Mouse (Mus musculus) layer of hippocampus, adult 8-10 months (tissue): ENCODE results near the gene Speg. TPM values are rescaled to one million over a fixed set of nuclear protein-coding genes. Genes with fewer than 3 reads are reported as not detected.

Experiments used
- DNase-seq, 2 experiments: peaks; one replicate each; pipeline ENCODE4 v3.0.0; 2022; ENCODE audit warnings: low spot score in 2 of 2
- total RNA-seq, 4 experiments: library from RNA; stranded (reverse); gene quantifications; 2 replicates each; pipeline ENCODE4 v1.2.4; 2022

Gene Speg
- total RNA-seq, 4 experiments from 2014 or later, result 168 to 185 (median 182) TPM

- DNase-seq, result no peak
These were observed 66.4 kb downstream of the Speg start for GRCm38 (mm10) chr1:75441471-75441996.

DNA sequence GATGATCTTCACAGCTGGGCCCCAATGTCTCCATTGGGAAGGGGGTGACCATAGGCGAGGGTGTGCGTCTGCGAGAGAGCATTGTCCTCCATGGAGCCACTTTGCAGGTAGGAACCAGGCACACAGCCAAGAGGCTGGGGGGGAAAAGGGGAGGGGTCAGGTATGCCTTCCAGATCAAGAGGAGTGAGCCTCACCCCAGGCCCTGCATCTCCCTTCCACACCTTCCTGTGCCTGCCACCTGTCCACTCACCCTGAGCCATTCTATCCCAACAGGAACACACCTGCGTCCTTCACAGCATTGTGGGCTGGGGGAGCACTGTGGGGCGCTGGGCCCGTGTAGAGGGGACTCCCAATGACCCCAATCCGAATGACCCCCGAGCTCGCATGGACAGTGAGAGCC, 67.1 kb downstream of the Speg start:
- DNase-seq, result no peak

- DNase-seq, result no peak
These were observed 67.7 kb downstream of the Speg start for GRCm38 (mm10) chr1:75442811-75443210.

- DNase-seq, result no peak
These were observed 68.3 kb downstream of the Speg start for GRCm38 (mm10) chr1:75443247-75444024.

DNA sequence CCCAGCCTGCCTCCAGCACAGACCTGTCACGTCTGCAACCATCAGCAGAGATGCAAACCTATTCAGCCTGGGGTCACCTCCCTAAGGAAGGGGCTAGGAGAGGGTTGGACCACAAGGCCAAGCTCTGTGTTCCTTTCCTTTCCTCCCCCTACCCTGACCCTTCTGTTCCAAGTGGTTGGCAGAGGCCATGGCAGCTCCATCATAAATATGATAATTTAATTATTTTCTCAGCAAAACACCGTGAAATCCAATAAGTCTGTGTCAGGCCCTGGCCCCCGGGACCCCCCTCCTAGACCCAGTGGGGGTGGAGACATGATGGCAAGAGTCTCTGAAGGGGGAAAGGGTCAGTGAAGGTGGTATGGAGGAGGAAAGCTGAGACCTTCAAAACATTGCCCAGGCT, 69.1 kb downstream of the Speg start:
- no peak for DNase-seq

- peak; percentile 63 to 68 for DNase-seq
These were observed 70.1 kb downstream of the Speg start for GRCm38 (mm10) chr1:75445141-75445701.

DNA sequence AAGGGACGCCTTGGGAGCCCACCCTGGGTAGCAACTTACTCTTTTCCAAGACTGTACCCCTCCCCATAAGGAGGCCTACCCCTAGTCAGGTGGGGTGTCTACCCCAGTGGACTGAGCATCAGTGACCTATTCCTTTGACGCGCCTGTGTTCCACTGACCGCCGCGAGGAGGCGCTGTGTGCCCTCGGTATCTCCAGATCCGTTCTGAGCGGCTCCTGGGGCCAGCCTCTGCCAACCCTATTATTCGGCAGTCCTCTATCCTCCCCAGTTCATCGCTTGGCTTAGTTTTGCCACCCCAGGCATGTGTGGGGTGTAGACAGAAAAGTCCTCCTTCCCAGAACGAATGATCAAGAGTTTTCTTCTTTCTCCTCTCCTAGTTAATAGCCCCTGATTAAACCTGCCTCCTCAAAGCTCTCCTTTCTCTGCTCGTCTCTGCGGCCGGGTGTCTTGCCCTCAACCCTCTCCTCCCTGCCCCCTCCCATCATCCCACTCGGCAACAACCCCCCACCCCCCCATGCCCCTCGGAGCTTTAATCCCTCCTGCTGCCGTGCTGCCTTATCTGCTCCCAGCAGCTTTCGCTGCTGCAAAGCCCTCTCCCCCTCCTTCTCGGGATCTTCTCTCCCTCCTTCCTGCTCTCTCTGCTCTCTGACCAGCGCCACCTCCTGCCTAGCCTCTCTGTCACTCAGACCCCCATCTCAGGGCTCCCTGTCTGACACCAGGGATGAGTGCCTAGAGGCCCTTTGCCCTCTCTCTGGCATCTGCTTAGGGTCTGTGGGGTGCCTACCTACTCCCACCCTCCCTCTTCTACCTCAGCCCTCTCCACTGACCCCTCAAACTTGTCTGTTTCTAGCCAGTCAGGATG, 70.9 kb downstream of the Speg start:
- DNase-seq, result peak; percentile 66 to 78

- no peak for DNase-seq
These were observed 71.6 kb downstream of the Speg start for GRCm38 (mm10) chr1:75446656-75447055.

GRCm38 (mm10) chr1:75447265-75448051, 72.4 kb downstream of the Speg start:
- no peak for DNase-seq

DNA sequence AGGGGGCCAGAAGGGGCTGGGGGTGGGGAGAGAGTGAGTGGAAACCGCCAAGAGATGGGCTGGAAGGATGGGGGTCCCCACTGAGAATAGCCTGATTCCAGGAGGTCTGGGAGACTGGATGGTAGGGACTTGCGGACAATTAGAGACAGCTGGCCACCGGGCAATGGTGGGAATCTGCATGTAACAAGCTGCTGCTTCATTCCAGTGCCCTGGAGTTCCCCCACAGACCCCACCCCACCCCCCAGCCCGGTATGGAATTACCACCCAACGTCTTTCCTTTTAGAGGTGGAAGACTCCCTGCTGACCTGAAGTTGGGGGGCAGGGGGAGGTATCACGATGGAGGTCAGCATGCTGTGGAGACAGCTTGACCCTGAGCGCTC, 72.9 kb downstream of the Speg start:
- DNase-seq, result no peak

GRCm38 (mm10) chr1:75448937-75449336, 73.8 kb downstream of the Speg start:
- no peak for DNase-seq

DNA sequence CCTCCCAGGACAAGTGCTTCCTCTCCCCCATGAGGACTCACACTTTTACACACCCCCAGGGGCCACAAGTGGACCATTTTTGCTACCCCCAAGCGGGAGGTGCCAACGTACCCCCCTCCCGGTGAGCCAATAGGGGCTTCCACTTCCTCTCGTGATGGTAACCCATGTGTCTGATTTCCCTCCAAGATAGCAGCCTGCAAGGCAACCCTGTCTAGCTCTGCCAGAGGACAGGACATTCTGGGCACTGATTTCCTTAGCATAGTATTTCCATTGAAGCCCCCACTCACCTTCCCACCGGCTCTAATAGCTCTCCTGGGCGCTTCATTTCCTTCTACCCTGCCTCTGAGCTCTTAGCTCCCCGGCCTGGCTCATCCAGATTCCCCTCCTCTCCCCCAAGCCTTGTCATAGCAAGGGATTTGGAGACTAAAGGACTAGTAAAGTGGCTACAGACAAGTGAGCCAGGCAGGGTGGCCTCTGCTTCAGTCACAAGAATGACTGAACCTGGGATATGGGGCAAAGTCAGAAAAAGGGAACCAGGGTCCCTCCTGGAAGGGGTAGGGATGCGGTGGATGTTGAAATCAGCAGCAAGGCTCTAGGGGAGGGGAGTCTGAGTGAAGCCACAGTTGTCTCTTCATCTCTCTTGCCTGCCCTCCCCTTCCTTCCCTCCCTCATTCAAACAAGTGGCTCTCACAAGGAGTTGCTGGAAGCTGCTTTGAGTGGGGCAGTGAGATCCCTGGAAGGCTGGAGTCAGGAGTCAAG, 74.5 kb downstream of the Speg start:
- no peak for DNase-seq

GRCm38 (mm10) chr1:75450314-75451005, 75.4 kb downstream of the Speg start, which contains the start of gene Asic4:
Gene Asic4, plus strand, starts transcription at chr1:75450436.
- DNase-seq, result no peak

GRCm38 (mm10) chr1:75451900-75452299, 76.8 kb downstream of the Speg start:
- DNase-seq, result no peak

- DNase-seq, result no peak
These were observed 80.3 kb downstream of the Speg start for GRCm38 (mm10) chr1:75455433-75455832.

DNA sequence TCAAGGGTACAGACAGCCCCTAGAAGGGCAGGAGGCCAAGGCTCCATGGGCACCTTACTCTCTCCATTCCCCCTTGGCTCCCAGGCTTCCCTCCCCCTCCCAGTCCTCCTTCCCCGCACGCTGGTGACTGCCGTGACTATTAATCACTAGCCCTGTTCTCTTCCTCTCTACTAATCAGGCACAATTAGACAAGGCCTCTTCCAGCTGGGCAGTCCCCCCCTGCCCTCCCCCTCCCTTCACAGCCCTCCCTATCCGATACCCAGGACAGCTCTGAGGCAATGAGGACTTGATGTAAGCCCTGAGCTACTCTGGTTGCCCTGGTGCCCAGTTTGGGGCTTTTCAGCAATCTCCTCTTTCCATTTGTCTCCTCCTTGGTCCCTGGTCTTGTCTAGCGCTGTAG, 80.9 kb downstream of the Speg start:
- DNase-seq, result no peak

DNA sequence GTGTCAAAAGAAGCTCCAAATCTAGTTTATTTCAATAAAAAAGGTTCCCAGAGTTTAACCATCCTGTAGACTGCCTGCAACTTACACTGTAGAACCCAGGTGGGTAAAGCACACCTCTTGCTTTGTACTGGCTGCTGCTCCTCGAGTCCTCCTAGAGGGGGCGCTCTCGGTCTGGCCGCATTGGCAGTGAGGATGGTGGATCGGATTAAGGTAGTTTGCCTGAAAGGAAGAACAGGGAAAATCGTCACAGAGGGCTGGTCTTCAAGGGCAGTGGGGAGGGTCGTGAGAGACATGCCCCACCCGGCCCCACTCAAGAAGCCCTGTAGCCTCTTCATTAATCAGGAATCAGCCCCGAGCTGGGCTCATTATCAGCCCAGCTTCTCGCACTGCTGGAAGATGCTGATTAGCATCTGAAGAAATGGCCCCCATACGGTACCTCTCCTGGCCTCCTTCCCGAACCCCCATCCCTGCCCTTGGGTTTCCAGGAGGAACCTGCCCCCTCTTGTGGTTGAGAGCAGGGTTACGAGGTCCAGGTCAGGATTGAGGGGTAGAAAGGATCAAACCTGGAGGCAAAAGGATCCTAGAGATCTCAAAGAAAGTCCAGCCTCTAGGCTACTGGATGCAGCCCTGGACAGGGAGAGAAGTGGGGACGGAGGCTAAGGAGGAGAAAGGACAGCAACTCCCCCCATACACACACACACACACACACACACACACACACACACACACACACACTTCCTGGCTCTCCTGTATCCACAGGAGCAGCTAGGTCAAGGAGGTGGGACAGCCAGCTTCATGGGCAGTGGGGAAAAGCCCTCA, 81.9 kb downstream of the Speg start:
- DNase-seq, result no peak

DNA sequence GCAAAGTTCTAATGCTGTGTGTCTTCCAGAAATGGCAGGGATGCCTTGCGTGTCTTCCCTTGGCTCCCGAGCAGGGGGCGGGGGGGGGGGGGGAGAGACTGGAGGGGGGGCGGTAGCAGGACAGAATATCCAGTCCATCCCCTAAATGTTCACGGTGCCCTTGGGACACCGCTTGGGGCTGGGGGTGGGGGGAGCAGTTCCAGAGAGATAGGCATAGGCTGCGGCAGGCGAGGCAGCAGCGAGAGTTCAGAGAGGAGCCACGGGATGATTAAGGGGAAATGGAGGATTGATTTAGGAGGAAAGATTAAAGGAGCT, 82.6 kb downstream of the Speg start:
- no peak for DNase-seq
